Mouse (Mus musculus) heart, postnatal 10 days (tissue): ENCODE results near the gene Gm3409. TPM values are rescaled to one million over a fixed set of nuclear protein-coding genes. Genes with fewer than 3 reads are reported as not detected.
"Not testable (repeated sequence)": the region's sequence is repeated elsewhere in the genome, so short reads cannot be mapped to it uniquely, and the experiment has no call there.

ENCODE experiments used
- DNase-seq, 2 experiments: peaks; one replicate each; pipeline ENCODE4 v3.0.0; 2021
- intact Hi-C: fragments of 180-260 bp; cut with DNase I; formaldehyde crosslinking; loops from one replicate; pipeline ENCODE4 v1.15.1; 2025
- total RNA-seq, 2 experiments: library from RNA; stranded (reverse); gene quantifications; 2 replicates each; pipeline ENCODE4 v1.2.3; 2021

Gene Gm3409
- not detected for total RNA-seq

GRCm38 (mm10) chr5:146537347-146537746 lies at the start of gene Gm3409:
Gene Gm3409 (plus strand): TSS chr5:146537647.
- intact Hi-C loops, DNase-seq: not testable (repeated sequence)

- DNase-seq: peak; percentile 17 to 35
- intact Hi-C loops: not testable (repeated sequence)
Measured at GRCm38 (mm10) chr5:146488959-146489358, 48.5 kb upstream of the Gm3409 start.

GRCm38 (mm10) chr5:146491063-146491462 lies 46.4 kb upstream of the Gm3409 start, which contains the start of gene Gm6370:
Gene Gm6370 (plus strand): TSS chr5:146491363.
- not testable (repeated sequence) for DNase-seq

GRCm38 (mm10) chr5:146502099-146502498 lies 35.3 kb upstream of the Gm3409 start, which contains the start of gene 4930449I24Rik:
Gene 4930449I24Rik (plus strand): TSS chr5:146502399.
- intact Hi-C loops, DNase-seq: not testable (repeated sequence)

More at GRCm38 (mm10) chr5:146491063-146491462, 46.4 kb upstream of the Gm3409 start, which contains the start of gene Gm6370:
- intact Hi-C loops: not testable (repeated sequence)

- intact Hi-C loops, DNase-seq: not testable (repeated sequence)
Measured at GRCm38 (mm10) chr5:146513823-146514222, 23.6 kb upstream of the Gm3409 start, which contains the start of gene Gm3402. Gene Gm3402 (plus strand): TSS chr5:146514123.

GRCm38 (mm10) chr5:146525501-146525900 lies 11.9 kb upstream of the Gm3409 start, which contains the start of gene Gm3404:
Gene Gm3404 (plus strand): TSS chr5:146525801.
- intact Hi-C loops, DNase-seq: not testable (repeated sequence)

- intact Hi-C loops, DNase-seq: not testable (repeated sequence)
Measured at GRCm38 (mm10) chr5:146555836-146556235, 18.4 kb downstream of the Gm3409 start, which contains the start of gene Gm3415. Gene Gm3415 (plus strand): TSS chr5:146556136.

GRCm38 (mm10) chr5:146564259-146564658 lies 26.8 kb downstream of the Gm3409 start:
- intact Hi-C loops: no loop called here

GRCm38 (mm10) chr5:146567054-146567453 lies 29.6 kb downstream of the Gm3409 start:
- peak in 1 of 2 experiments; percentile 5 for DNase-seq
- intact Hi-C loops: no loop called here

More at GRCm38 (mm10) chr5:146564259-146564658, 26.8 kb downstream of the Gm3409 start:
- no peak for DNase-seq

- intact Hi-C loops: loop anchor here (5.0 kb wide), 1 partner anchor 423 kb away; no protein-coding TSS in a partner anchor
- DNase-seq: not testable (repeated sequence)
Measured at GRCm38 (mm10) chr5:146570179-146570578, 32.7 kb downstream of the Gm3409 start.

- intact Hi-C loops: loop anchor here (5.0 kb wide), 1 partner anchor 425 kb away; no protein-coding TSS in a partner anchor
- DNase-seq: peak; percentile 71 to 73
Measured at GRCm38 (mm10) chr5:146571830-146572734, 34.6 kb downstream of the Gm3409 start.

- DNase-seq: not testable (repeated sequence)
- intact Hi-C loops: loop anchor here (5.0 kb wide), 1 partner anchor 425 kb away; no protein-coding TSS in a partner anchor
Measured at GRCm38 (mm10) chr5:146572735-146573042, 35.2 kb downstream of the Gm3409 start.

- intact Hi-C loops: no loop called here
Measured at GRCm38 (mm10) chr5:146576668-146577067, 39.2 kb downstream of the Gm3409 start.

GRCm38 (mm10) chr5:146584156-146584477 lies 46.7 kb downstream of the Gm3409 start:
- no peak for DNase-seq
- intact Hi-C loops: no loop called here

More at GRCm38 (mm10) chr5:146576668-146577067, 39.2 kb downstream of the Gm3409 start:
- DNase-seq: no peak

GRCm38 (mm10) chr5:146584478-146585306 lies 47.2 kb downstream of the Gm3409 start, which contains the start of gene Gpr12:
Gene Gpr12 (minus strand): TSS chr5:146585239.
- intact Hi-C loops: no loop called here

GRCm38 (mm10) chr5:146585307-146585651 lies 47.8 kb downstream of the Gm3409 start:
- DNase-seq: no peak
- intact Hi-C loops: no loop called here

More at GRCm38 (mm10) chr5:146584478-146585306, 47.2 kb downstream of the Gm3409 start, which contains the start of gene Gpr12:
- DNase-seq: no peak

- intact Hi-C loops: no loop called here
- DNase-seq: no peak
Measured at GRCm38 (mm10) chr5:146586357-146587070, 49.1 kb downstream of the Gm3409 start.
